Mouse (Mus musculus): ENCODE results near the gene Hist1h2ba. TPM values are rescaled to one million over a fixed set of nuclear protein-coding genes. Genes with fewer than 3 reads are reported as not detected.

Gene Hist1h2ba
- polyA plus RNA-seq (2015; fragmentation: Nextera tagmentation; extraction: Ambion mirVana) = not detected in 2 replicates

- Histone ChIP-seq H3K4me2 (no peak within 1 kb of the TSS), H3K4me1 (replicated peaks) (no peaks in the 10 kb centered on the region), H3K9ac (no peak within 1 kb of the TSS), H3K4me3 (replicated peaks) (no peak within 1 kb of the TSS), H3K9me3 (replicated peaks) (no peaks in the 10 kb centered on the region), H3K27me3 (no peaks in the 10 kb centered on the region), H3K27ac (replicated peaks) (no peak within 1 kb of the TSS), H3K36me3 (replicated peaks) (no peaks in the 10 kb centered on the region)
- no peak for ATAC-seq (ENCODE audit: insufficient read depth)
- 84% methylated on average over 39 of the region's 39 CpGs for WGBS (ENCODE audit: insufficient replicate concordance)
Observed at GRCm38 (mm10) chr13:23933421-23934210, at the start of gene Hist1h2ba. TSS of gene Hist1h2ba (minus strand) at chr13:23934156.

DNA sequence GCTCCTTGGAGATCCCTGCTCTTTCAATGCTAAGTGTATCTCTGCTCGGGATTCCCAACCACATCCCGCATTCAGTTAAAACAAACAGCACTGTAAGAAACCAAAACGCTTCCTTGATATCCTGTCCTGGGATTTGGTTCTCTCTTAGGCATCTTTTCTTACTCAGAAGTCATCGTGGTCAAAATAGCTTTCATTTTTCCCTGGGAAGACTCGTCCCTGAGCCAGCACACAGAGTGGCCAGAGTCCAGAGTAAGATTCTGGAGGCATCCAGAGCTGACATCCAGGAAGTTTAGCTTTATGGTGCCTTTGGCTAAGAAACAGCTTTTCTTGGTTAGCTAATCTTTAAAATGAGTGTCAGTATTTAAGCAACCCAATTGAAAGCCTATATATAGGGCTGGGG lies 38.3 kb upstream of the Hist1h2ba start:
- Histone ChIP-seq H3K27ac (replicated peaks) (no peak overlapping the region), H3K9ac (no peak overlapping the region), H3K27me3 (no peaks in the 10 kb centered on the region), H3K36me3 (replicated peaks) (no peaks in the 10 kb centered on the region), H3K4me1 (replicated peaks) (no peaks in the 10 kb centered on the region), H3K4me2 (no peak overlapping the region), H3K4me3 (replicated peaks) (no peak overlapping the region), H3K9me3 (replicated peaks) (no peaks in the 10 kb centered on the region)
- no peak for ATAC-seq (ENCODE audit: insufficient read depth)
- 49% methylated on average over 5 of the region's 5 CpGs for WGBS (ENCODE audit: insufficient replicate concordance)

DNA sequence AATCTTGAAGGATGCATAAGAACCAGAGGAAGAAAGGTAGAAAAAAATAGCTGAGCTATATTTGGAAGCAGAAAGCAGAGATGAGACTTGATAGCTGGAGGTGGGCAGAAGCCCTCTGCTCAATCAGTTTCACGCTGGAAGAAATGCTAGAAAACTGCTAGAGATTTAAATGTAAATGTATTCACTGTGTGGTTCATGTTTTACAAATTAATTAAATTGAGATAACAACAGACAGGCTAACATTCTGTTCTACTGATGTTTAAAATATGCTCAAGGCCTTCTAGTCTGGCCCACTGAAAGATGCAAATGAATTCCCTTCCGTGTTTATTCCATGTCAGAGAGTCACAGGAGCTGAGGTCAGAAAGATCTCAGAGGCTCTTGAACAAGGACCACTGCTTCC lies 37.9 kb upstream of the Hist1h2ba start:
- no peaks in the 10 kb centered on the region for H3K9me3 ChIP-seq (replicated peaks)
- H3K4me3 ChIP-seq (replicated peaks) = no peak overlapping the region
- no peaks in the 10 kb centered on the region for H3K27me3 ChIP-seq
- no peak for ATAC-seq (ENCODE audit: insufficient read depth)
- no peak overlapping the region for H3K9ac ChIP-seq
- H3K4me1 ChIP-seq (replicated peaks) = no peaks in the 10 kb centered on the region
- 54% methylated on average over 2 of the region's 2 CpGs for WGBS (ENCODE audit: insufficient replicate concordance)
- H3K36me3 ChIP-seq (replicated peaks) = no peaks in the 10 kb centered on the region
- H3K4me2 ChIP-seq = no peak overlapping the region
- no peak overlapping the region for H3K27ac ChIP-seq (replicated peaks)

DNA sequence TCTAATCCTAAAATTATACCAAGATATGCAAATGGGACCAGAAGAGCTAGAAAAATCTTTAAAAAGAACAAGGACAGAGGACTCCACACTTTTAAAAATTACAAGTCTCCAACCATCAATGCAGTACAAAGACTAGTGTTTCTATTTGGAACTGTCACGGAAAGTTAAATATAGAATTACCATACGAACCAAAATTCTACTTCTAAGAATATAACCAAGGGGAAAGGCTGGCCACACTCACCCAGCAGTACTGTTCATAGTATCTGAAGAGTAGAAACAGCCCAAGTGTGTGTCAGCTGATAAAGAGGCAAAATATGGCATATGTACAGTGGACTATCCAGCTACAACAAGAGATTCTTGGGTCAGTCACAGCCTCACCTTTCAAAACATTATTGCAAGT lies 31.0 kb upstream of the Hist1h2ba start:
- H3K9me3 ChIP-seq (replicated peaks) = no peaks in the 10 kb centered on the region
- H3K9ac ChIP-seq = no peak overlapping the region
- H3K36me3 ChIP-seq (replicated peaks) = no peaks in the 10 kb centered on the region
- no peaks in the 10 kb centered on the region for H3K4me1 ChIP-seq (replicated peaks)
- no peak overlapping the region for H3K27ac ChIP-seq (replicated peaks)
- no peaks in the 10 kb centered on the region for H3K27me3 ChIP-seq
- 42% methylated on average over 2 of the region's 2 CpGs for WGBS (ENCODE audit: insufficient replicate concordance)
- H3K4me3 ChIP-seq (replicated peaks) = no peak overlapping the region
- H3K4me2 ChIP-seq = no peak overlapping the region
- no peak for ATAC-seq (ENCODE audit: insufficient read depth)

DNA sequence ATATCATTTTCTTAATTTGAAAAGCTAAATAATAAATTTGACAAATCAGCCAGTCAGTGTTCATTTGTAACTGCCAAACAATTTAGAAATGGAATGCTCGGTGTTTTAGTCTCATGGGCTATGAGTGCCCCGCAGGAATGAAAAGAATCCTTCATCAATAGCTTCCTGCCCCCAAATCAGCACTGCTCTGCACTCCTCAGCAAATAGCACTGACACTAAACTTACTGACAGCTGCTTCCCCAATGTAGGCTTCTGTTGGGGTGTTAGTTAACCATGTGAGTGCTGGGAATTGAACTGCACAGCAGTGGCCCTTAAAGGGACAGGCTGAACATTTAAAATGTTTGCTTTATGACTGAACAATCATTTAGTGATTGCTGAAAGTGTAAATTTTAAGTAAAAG lies 25.8 kb upstream of the Hist1h2ba start:
- Histone ChIP-seq H3K4me1 (replicated peaks) (no peaks in the 10 kb centered on the region), H3K4me2 (no peak overlapping the region), H3K9me3 (replicated peaks) (no peaks in the 10 kb centered on the region), H3K9ac (no peak overlapping the region), H3K4me3 (replicated peaks) (no peak overlapping the region), H3K27me3 (no peaks in the 10 kb centered on the region), H3K27ac (replicated peaks) (no peak overlapping the region), H3K36me3 (replicated peaks) (no peaks in the 10 kb centered on the region)
- 24% methylated on average over 2 of the region's 2 CpGs for WGBS (ENCODE audit: insufficient replicate concordance)
- ATAC-seq (ENCODE audit: insufficient read depth) = no peak

DNA sequence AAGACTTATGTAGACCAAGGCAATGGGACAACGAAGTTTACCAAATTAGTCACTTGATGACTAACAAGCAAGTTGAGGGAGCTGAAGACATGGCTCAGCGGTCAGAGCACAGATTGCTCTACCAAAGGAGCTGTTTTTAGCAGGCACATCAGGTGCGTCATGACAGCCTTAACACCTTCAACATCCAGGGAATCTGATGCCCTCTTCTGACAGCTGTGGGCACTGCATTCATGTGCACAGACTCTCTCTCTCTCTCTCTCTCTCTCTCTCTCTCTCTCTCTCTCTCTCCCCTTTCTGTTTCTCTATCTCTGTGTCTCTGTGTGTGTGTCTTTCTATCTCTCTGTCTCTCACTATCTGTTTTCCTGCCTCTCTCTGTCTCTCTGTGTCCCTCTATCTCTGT lies 17.0 kb upstream of the Hist1h2ba start:
- no peaks in the 10 kb centered on the region for H3K9me3 ChIP-seq (replicated peaks)
- ATAC-seq (ENCODE audit: insufficient read depth) = no peak
- no peaks in the 10 kb centered on the region for H3K36me3 ChIP-seq (replicated peaks)
- 28% methylated on average over 3 of the region's 3 CpGs for WGBS (ENCODE audit: insufficient replicate concordance)
- H3K4me1 ChIP-seq (replicated peaks) = no peaks in the 10 kb centered on the region
- no peak overlapping the region for H3K4me3 ChIP-seq (replicated peaks)
- no peak overlapping the region for H3K9ac ChIP-seq
- H3K27me3 ChIP-seq = no peaks in the 10 kb centered on the region
- no peak overlapping the region for H3K27ac ChIP-seq (replicated peaks)
- no peak overlapping the region for H3K4me2 ChIP-seq

GRCm38 (mm10) chr13:23949484-23950246 lies 15.7 kb upstream of the Hist1h2ba start:
- Histone ChIP-seq H3K36me3 (replicated peaks) (no peaks in the 10 kb centered on the region), H3K9ac (no peak overlapping the region), H3K27me3 (no peaks in the 10 kb centered on the region), H3K4me3 (replicated peaks) (no peak overlapping the region), H3K27ac (replicated peaks) (no peak overlapping the region), H3K4me2 (no peak overlapping the region), H3K9me3 (replicated peaks) (no peaks in the 10 kb centered on the region), H3K4me1 (replicated peaks) (no peaks in the 10 kb centered on the region)
- WGBS (ENCODE audit: insufficient replicate concordance) = 61% methylated on average over 14 of the region's 14 CpGs
- no peak for ATAC-seq (ENCODE audit: insufficient read depth)

- no peaks in the 10 kb centered on the region for H3K36me3 ChIP-seq (replicated peaks)
- no peak overlapping the region for H3K4me2 ChIP-seq
- H3K27ac ChIP-seq (replicated peaks) = no peak overlapping the region
- no peaks in the 10 kb centered on the region for H3K4me1 ChIP-seq (replicated peaks)
- H3K27me3 ChIP-seq = no peaks in the 10 kb centered on the region
- no peaks in the 10 kb centered on the region for H3K9me3 ChIP-seq (replicated peaks)
- no peak overlapping the region for H3K4me3 ChIP-seq (replicated peaks)
- no peak for ATAC-seq (ENCODE audit: insufficient read depth)
- 44% methylated on average over 2 of the region's 2 CpGs for WGBS (ENCODE audit: insufficient replicate concordance)
- H3K9ac ChIP-seq = no peak overlapping the region
Observed at GRCm38 (mm10) chr13:23946254-23946653, 12.3 kb upstream of the Hist1h2ba start.

DNA sequence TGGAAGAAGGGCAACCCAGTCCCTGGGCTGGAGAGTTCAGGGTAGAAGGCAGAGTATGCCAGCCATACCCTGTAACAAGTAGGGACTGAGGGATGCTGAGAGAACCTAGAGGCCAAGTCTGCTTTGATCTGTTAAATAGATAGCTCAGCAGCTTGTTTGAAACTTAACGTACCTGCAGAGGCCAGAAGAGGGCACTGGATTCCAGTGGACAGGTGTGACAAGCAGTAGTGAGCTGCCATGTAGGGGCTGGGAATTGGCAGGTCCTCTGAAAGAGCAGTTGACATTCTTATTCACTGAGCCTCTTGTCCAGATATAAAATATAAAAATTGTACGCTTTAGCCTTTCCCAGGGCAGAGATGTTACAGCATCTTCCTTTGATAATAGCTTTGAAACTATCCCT lies 8.9 kb upstream of the Hist1h2ba start:
- Histone ChIP-seq H3K4me3 (replicated peaks) (no peak overlapping the region), H3K36me3 (replicated peaks) (no peaks in the 10 kb centered on the region), H3K27ac (replicated peaks) (no peak overlapping the region), H3K9ac (no peak overlapping the region), H3K4me2 (no peak overlapping the region), H3K27me3 (no peaks in the 10 kb centered on the region), H3K4me1 (replicated peaks) (no peaks in the 10 kb centered on the region), H3K9me3 (replicated peaks) (no peaks in the 10 kb centered on the region)
- no peak for ATAC-seq (ENCODE audit: insufficient read depth)
- WGBS (ENCODE audit: insufficient replicate concordance) = 44% methylated on average over 2 of the region's 2 CpGs

DNA sequence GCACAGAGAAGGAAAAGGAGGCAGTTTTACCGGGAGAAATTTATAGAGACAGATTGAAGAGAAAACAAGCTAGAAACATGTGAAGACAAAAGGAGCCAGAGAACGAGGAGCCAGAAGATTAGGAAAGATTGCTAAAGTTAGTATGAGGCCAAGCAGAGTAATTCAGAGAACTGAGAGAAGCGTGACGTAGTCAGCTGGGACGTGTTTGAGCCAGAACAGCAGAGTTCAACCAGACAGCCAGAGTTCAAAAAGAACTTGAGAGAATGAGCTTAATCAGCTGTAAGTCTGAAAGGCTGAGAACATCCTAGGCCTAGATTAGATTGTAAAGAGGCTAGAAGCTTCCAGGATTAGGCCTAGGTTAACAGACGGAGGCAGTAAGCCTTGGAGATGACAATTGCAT lies 6.3 kb upstream of the Hist1h2ba start:
- Histone ChIP-seq H3K36me3 (replicated peaks) (no peaks in the 10 kb centered on the region), H3K9me3 (replicated peaks) (no peaks in the 10 kb centered on the region), H3K27ac (replicated peaks) (no peak overlapping the region), H3K27me3 (no peaks in the 10 kb centered on the region), H3K4me1 (replicated peaks) (no peaks in the 10 kb centered on the region), H3K9ac (no peak overlapping the region), H3K4me3 (replicated peaks) (no peak overlapping the region), H3K4me2 (no peak overlapping the region)
- 63% methylated on average over 6 of the region's 6 CpGs for WGBS (ENCODE audit: insufficient replicate concordance)
- no peak for ATAC-seq (ENCODE audit: insufficient read depth)

DNA sequence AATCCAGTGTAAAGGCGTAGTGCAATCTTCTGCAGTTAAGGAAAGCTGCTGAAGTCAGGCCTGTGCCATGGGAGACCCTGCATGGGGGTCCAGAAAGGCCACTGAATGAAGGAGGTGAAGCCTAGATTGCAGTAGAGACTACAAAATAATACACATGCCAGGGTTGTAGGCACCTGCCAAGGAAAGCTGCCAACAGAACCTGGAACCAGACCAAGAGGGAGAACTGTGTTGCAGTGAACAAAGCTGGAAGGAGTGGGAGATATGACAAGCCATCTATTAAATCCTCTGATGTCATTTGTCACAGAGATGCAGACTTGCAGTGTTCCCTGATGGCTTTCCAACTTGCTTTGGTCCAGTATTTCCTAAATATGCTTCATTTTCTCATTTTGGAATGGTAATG lies 4.7 kb upstream of the Hist1h2ba start:
- no peaks in the 10 kb centered on the region for H3K27me3 ChIP-seq
- WGBS (ENCODE audit: insufficient replicate concordance) = 61% methylated on average over 1 of the region's 1 CpGs
- no peaks in the 10 kb centered on the region for H3K36me3 ChIP-seq (replicated peaks)
- no peak overlapping the region for H3K4me2 ChIP-seq
- no peaks in the 10 kb centered on the region for H3K9me3 ChIP-seq (replicated peaks)
- H3K27ac ChIP-seq (replicated peaks) = no peak overlapping the region
- no peaks in the 10 kb centered on the region for H3K4me1 ChIP-seq (replicated peaks)
- no peak for ATAC-seq (ENCODE audit: insufficient read depth)
- H3K4me3 ChIP-seq (replicated peaks) = no peak overlapping the region
- no peak overlapping the region for H3K9ac ChIP-seq
